Mouse (Mus musculus): ENCODE measurements at regions not wholly inside any gene's neighbourhood (a gene's known extent, or its start where the extent isn't known, plus 50 kb on each side); places are given as distances from the start of the nearest gene placed in this dataset.

DNA sequence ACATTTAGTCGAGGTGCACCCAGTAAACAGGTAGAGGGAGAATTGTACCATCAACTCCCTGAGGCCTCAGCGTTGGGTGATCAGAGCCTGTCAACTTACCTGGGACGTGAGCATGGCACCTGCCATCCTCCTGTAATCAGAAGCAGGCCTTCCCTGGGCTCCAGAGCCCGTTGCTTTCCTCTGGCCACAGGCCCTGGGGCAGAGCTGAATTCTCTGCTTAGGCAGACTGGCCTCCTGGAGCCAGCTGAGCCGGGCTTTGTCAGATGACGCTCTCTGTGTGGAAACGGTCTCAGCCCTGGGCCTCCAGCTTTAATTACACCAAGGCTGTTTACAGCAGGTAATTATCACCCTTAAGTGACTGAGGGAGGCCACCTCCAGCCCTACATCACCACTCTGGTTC, 92.6 kb upstream of the Pmepa1 start:
- no peak for DNase-seq (ENCODE audit: extremely low spot score)

DNA sequence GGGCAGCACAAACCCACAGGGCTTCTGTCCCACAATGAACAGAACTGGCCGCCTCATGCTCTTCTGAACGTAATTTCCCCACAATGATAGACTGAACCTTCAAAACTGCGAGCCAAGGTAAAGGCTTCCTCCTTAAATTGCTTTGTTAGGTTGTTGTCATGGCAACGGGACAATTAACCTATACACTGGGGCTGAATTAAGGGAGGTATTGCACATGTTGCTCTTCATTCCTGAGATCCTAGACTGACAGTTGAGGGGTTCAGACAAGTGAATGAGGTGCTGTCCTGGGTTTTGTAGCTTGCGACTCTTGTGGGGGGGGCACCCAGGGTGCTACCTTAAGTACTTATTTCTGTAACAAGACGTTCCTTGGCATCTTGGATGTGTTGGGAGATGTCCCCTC, 100.6 kb upstream of the Pmepa1 start:
- no peak for DNase-seq (ENCODE audit: extremely low spot score)

DNA sequence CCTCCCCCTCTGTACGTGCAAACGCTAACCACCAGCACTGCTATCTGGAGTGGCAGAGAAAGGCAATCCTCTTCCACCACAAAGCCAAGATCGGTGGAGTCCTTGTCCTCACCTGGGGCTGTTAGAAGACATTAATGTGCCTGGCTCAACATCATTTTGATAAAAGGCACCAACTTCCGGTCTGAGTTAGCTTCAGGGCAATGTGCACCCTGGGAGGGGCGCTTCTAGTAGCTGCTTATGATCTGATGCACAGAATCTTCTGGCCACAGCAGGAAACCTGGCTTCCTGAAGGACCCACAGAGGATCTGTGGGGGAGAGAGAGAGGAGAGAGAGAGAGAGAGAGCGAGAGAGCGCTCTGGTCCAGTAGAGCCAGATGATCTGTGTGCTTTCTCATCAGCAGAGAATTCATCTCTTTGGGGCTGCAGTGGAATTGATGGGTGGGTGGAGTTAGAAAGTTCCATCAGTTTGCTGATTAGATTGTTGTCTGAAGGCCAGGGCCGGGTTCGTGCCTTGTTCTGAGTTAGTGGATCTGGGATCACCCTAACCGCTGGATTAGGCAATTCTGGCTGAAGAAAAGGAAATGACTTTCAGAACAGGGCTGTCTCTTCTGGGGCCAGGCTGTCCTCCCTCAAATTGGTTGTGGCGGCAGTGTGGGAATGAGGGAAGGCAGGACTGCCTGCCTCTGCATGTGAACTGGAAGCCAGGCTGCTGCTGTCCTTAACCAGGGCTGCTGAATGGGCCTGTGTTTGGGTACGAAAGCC, 101.3 kb upstream of the Pmepa1 start:
- no peak for DNase-seq (ENCODE audit: extremely low spot score)

DNA sequence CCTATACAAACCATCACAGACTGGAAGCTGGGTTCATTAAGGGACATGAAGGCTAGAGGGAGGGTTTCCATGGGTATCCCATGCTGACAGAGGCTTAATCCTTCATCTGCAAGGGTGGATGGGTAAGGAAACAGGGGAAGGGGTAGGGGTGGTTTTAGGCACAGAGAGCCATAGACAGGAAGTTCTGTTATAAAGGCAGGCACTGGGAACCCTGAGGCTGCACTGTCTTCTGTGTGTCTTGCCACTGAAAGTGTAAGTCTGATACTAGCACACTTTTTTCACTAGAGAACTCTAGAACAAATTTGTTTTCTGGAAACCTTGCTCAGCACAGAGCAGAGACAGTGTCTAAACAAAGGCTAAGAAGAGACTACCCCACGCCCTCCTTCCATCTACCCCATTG, 103.4 kb upstream of the Pmepa1 start:
- DNase-seq (ENCODE audit: extremely low spot score) = no peak

DNA sequence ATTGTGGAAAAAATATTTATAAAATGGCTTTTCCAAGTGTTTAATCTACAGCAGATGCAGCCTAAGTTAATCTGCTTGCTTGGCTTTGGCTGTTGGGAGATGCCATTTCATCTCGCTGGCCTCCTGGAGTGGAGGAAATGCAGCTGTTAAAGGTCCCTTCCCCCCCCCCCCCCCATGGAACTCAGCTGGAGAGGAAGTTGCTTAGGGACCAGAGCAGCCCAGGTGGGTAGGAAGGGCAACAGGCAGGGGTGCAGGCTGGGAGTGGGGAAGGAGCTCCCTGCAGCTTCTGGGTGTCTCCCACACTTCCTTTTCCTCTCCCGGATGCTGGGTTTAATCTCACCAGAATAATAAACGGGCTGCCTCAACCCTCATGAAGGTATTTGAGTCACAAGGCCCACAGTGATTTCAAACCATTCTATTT, 104.0 kb upstream of the Pmepa1 start:
- DNase-seq (ENCODE audit: extremely low spot score) = no peak

DNA sequence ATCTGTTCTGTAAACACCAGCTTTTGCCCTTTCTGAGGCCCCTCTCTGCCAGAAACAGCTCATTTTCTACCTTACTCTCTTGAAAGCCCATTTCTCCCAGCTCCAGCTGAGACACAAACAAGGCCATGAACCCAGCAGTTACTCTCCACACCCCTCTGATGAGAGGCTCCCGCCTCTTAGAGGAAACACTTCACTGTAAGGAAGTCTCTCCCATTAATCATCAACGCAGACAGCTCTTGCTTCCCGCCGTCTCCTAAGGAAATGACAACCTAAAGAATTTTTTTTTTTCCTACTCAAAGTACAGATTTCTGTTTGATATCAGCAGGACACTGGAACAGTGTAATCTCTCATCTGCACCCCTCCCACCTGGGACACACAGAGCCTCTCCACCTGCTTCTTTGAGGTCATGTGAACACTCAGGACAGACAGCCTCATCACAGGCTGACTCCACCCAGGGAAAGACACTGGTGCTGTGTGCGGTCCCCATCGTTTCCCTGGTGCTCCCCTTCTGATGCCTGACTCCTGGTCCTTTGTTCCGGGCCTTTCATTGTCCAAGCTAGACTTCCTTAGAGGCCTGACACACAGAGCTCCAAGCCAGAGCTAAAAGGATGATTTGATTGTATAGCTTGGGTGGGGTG, 106.0 kb upstream of the Pmepa1 start:
- no peak for DNase-seq (ENCODE audit: extremely low spot score)

DNA sequence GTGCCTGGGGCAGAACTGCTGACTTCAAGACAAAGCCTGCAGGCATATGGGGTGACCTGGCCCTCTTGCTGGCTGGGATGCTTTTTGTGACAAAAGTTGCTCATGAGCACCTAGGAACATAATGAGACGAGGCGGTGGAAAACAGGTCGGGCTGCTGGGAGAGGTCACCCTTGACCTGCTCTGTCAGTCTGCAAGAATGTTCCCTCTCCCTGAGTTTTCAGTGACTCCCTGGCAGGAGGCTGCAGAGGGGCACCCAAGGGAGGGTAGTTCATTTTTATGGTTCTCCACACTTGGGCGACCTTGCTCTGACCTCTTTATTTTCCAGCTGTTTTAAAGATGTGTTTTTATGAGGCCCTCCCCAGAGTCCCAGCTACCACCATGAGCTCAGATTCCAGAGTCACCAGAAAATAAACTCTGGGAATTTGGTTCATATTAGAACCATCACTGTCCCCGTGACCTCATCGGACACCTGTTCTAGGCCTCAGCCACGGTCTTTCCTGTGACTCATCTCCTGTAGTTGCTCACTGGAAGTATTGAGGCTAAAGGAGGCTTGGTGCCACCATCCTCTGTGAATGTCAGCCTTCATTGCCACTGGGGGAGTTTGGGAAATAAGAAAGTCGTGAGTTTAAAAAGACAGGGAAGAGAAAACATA, 108.7 kb upstream of the Pmepa1 start:
- no peak for DNase-seq (ENCODE audit: extremely low spot score)

DNA sequence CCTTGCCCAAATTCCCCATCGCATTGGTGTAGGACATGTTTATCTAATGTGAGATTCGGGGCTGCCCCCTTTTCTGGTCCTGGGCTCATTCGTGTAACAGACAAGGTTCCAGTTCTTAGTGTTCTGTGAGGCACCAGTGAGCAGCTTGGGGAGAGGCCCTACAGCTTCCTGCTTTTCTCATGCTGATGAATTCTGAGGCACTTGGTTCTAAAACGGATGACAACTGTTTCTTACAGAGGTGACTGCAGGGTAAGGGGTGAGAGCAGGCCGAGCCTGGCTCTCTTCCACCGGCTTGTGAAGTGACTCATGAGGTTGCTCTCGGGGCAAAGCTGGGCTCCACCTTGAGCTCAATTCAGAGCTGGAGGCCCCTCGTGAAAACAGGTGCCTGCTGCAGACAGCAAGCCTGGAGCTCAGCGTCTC, 109.4 kb upstream of the Pmepa1 start:
- no peak for DNase-seq (ENCODE audit: extremely low spot score)

DNA sequence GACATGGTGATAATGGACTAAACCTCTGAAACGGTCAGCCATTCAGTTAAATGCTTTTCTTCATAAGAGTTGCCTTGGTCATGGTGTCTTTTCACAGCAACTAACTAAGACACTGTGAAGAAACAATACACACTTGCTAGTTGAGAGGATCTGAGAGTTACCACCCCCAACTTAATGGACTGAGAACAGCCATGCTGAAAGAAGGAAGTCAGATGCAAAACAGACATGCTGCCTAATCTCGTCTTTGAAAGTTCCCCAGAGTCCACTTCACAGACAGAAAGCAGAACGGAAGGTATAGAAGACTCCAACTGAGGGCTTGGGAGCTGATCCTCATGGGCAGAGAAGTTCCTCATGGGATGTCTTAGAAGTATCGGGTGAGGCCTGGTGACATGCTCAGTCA, 111.8 kb upstream of the Pmepa1 start:
- DNase-seq (ENCODE audit: extremely low spot score) = no peak

DNA sequence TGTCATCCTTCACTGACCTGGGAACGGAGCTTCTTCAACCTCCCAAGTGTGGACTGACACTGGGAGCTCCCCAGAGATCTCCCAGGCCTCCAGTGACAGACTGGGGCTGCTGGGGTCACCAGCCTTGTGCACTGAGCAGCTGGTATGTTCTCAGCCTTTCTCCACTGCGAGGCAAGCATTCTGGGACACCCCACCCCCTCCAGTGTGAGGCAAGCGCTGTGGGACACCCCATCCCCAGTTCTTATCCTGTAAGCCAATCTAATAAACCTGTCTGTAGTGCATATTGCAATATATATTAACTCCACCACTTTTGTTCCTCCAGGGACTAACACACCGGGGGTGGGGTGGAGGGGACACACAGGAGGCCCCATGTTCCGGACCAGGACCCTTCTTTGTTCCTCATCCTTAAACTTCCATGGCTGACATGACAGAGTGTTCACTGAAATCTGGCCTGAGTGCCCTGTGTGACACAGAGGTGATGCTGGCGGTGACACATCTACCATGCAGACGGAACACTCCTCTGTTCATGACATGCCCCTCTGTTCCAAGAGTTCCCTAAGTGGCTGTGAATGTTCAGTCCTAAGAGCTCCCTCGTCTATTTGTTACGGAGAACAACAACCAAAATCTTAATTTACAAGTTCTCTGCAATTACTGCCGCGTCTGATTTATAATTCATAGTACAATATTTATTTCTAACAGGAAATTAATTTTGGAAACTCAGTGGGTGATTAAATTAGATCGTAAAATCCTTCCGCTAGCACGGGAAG, 116.4 kb upstream of the Pmepa1 start:
- DNase-seq (ENCODE audit: extremely low spot score) = no peak

DNA sequence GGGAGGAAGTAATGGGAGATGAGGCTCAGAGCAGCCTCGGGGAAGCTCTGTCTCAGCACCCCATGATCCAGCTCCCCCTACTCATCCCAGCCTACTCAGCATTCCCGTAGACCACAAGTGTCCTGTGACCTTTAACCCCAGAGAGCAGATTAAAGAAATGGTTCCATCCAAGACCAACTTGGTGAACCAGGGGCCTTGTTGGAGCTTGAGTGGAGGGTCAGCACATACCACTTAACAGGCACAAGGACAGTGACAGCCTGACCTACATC, 116.9 kb upstream of the Pmepa1 start:
- DNase-seq (ENCODE audit: extremely low spot score) = no peak

DNA sequence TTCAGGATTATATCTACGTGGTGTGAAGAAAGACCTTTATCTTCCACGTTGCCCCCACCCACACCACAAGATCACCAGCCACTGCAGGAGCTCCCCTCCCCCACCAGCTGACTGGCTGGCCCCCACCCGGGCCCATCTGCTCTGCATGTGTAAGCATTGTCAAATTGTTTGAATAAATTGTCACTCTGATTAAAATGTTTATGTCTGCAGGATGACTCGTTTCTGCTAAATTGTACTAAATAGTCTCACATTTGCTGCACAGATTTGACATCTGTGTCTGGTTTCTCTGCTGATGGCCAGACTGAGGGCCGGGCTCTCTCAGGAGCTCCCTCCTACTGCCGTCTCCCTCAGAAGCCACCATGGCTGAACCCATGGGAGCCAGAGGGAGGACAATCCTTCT, 119.2 kb upstream of the Pmepa1 start:
- no peak for DNase-seq (ENCODE audit: extremely low spot score)

DNA sequence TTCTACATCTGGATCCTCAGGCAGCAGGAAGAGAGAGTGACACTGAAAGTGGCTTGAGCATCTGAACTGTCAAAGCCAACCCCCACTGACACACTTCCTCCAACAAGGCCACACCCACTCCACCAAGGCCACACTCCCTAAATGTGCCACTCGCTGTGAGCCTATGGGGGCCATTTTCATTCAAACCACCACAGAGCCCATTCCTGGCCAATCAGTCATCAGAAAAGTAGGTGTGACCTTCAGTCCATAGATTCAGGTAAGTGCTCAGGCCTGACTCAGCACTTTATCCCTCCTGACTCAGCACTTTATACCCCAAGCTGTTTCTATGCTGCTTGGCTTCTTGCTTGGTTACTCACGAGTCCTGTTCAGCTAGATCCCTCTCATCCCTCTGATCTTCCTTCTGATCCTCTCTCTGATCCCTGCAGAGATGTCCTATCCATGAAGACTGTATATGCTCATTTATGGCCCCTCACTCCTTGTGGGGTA, 121.6 kb upstream of the Pmepa1 start:
- no peak for DNase-seq (ENCODE audit: extremely low spot score)

DNA sequence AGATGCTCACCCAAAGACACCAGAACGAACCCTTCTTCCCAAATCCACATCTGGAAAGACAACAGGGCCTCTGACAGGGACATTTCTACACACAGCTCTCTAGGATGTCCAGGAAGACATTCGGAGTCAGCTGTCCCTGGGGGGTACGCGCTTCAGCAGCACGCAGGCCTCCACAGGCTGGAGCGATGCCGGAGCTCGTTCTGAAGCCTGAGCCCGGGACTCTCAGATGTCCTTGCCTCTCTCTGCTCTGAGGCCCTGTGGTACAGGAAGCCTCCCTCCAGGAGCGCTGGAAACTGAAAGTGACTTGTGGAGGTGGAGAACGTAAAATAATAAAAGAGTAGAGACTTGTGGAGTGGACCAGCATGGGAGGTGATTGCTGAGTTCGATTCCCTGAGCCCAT, 116.8 kb upstream of the 1700021F07Rik start:
- no peak for DNase-seq (ENCODE audit: extremely low spot score)

DNA sequence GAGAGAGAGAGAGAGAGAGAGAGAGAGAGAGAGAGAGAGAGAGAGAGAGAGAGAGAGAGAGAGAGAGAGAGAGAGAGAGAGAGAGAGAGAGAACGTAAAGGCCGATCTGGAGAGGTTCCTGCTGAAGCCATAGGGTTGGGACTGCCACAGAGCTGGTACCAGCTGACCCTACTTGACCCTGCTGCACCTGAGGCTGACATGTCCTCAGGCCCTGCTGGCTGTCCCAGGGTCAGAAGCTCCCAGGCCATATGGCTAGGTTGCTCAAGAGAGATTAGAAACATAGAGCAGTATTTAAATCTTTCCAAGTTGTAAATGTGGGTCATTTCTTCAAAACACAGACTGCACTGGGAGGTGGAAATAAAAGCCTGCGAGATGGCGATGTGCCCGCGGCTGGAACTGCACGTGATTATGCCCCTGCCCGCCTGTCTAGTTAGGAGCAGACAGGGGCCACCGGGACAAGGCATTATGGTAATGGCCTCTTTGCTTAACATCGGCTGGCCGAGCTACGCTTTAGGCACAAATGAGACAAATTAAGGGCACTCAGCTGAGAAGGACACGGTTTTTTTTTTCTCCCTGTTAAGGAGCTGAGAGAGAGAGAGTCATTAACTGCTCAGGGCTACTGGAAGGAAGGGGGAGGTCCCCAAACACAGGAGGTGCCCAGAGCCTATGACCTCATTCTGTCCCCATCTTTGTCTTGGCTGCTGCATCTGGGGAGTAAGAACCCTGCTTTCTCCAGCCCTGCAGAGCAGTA, 115.9 kb upstream of the 1700021F07Rik start:
- no peak for DNase-seq (ENCODE audit: extremely low spot score)

DNA sequence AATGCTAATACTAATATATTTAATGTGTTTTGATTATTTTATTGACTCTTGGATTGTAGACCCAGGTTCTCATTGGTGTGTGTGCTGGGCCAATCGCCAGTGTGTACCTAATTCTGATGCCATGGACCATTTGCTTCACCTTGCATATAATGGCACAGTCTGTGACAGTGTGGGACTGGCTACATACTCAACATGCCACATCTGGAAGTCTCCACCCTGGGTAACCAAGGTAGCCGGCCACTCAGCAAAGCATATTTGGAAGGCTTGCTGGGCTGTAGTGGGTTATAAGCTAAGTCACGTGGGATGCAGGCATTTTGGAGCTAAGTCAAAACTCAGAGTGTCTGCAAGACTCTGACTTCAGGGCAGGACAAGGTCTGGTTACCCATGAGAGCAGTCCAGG, 115.3 kb upstream of the 1700021F07Rik start:
- DNase-seq (ENCODE audit: extremely low spot score) = no peak

DNA sequence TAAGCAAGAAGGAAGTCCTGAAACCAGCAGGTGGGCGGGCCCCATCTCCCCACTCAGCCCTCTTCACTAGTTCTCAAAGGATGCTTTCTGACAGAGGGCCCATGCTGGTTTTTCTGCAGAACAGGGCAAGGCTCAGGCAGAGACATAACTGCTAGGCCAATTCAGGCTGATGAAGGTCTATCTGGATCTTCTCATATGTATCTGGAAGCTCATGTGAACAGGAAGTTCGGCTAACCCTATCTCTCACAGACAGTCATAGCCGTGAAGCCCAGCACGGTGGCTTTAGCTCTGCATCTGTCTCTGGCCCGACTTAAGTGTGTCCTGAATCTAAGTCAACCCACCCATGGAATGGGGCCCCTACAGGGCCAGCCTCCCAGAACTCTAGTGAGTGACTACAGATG, 113.7 kb upstream of the 1700021F07Rik start:
- no peak for DNase-seq (ENCODE audit: extremely low spot score)

DNA sequence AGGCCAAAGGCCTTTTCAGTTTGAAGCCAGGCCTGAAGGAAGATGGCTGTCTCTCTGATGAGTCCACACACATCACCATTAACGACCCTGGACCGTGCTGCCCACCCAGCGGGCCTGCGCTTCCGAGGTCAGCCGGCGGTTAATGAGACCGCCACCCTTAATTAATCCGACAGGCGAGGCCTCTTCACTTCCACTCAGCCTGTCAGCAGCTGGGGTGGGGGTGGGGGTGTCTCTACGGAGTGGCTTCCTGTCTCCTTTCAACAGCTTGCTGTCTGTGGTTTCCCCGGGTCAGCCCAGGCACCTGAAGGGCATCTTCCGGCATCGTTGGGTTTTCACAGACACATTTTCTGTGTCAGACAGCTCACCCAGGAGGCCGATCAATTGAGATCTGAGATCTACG, 113.0 kb upstream of the 1700021F07Rik start:
- DNase-seq (ENCODE audit: extremely low spot score) = peak; percentile 45

DNA sequence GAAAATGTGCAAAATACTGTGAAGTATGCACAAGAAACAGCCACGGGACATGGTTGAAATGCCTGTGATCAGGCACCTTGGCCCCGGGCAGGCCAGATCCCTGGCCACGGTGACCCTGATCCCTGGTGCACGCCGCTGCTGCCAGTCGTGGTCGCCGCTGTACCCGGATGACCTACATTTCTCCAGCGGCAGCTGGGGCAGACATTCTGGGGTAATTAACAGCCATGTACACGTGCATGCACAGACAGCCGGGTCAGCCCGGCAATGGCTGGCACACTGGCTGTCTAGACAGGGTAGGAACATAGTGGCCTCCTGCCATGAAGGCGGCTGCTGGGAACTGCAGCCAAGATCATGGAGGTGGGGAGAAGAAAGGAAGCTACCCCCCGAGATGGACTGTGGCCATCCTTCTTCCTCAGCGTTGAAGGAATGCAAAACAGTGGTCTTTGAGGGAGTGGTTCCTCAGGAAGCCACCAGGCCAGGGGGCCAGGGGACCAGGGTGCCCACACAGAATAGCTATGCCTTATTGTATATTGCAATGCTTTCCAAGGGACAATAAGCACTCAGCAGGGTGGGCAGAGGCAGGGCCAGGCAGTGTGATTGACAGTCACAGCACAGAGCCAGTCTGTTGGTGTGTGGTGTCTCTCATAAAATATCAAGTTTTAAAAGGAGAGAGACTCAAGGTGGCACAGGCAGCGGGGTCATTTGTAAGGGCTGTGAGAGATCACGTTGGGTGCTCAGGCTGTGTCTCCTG, 108.3 kb upstream of the 1700021F07Rik start:
- DNase-seq (ENCODE audit: extremely low spot score) = no peak

DNA sequence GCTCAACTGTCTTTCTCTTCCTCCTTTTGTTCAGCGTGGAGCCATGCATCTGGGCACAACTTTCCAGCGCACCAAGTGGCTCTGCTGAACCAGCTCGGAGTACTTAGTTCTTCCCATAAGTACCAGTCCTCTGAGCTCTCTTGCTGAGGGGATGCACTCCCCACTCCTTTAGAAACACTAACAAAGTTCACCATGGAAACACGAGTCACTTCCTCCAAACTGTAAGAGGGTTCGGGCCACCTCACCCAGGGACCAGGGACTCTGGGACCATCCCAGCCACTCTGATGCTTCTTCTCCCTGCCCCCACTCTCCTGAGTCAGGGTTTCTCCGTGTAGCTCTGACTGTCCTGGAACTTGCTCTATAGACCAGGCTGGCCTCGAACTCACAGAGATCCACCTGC, 107.0 kb upstream of the 1700021F07Rik start:
- no peak for DNase-seq (ENCODE audit: extremely low spot score)

DNA sequence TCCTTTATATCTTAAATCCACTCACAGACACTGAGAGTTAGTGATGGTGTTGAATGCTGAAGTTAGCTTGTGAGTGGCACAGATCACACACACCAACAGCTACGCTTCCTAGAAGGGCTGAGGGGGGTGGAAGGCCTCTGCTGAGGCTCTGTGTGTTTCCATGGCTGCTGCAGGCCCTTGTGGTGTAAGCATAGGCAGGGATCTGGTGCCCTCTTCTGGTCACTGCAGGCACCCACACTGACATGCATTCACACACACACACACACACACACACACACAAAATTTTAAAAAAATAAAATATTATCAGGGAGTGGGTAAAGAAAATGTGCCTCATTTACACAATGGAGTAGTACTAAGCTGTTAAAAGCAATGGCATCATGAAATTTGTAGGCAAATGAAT, 105.5 kb upstream of the 1700021F07Rik start:
- no peak for DNase-seq (ENCODE audit: extremely low spot score)

Data from embryo, embryonic 9.5 days (tissue).